25 mouse cellular contexts compared by ENCODE assay signal in genomic region chr11:62934795-62935514, GRCm38 (mm10). TPM values are rescaled to one million over a fixed set of nuclear protein-coding genes. Genes with fewer than 3 reads are reported as not detected.
DNase-seq lines count a peak whose midpoint lies in the region; ATAC-seq lines count a peak whose summit lies in the region.
"Had no signal": no experiment of that assay in that cellular context is flagged by ENCODE, and none has a peak within 500 bp of the region (broad histone marks: within the 10 kb centered on the region; RNA-seq: fewer than 3 reads in every experiment).

No protein-coding gene starts in this region.

- no peaks in the 10 kb centered on the region for H3K27me3 ChIP-seq in hindbrain, embryonic 16.5 days (replicated peaks; ENCODE audit: control insufficient read depth, insufficient read depth, low read length)
- H3K27me3 ChIP-seq: forebrain, embryonic 15.5 days; hindbrain, embryonic 15.5 days; limb, embryonic 13.5 days; stomach, embryonic 15.5 days had no signal

- ATAC-seq in hindbrain, embryonic 16.5 days = no peak
- ATAC-seq: forebrain, embryonic 15.5 days had no signal

- H3K4me2 ChIP-seq in hindbrain, embryonic 16.5 days (ENCODE audit: low read length) = no peak overlapping the region
- H3K4me2 ChIP-seq: forebrain, embryonic 15.5 days; hindbrain, embryonic 15.5 days; limb, embryonic 13.5 days; lung, embryonic 14.5 days; stomach, embryonic 15.5 days had no signal

- H3K4me1 ChIP-seq in hindbrain, embryonic 16.5 days (ENCODE audit: control insufficient read depth, insufficient read depth, low read depth, low read length) = no peaks in the 10 kb centered on the region
- H3K4me1 ChIP-seq: forebrain, embryonic 15.5 days; hindbrain, embryonic 15.5 days; stomach, embryonic 15.5 days had no signal

- WGBS in hindbrain, embryonic 16.5 days = 87% methylated on average over 11 of the region's 11 CpGs

- H3K9me3 ChIP-seq in hindbrain, embryonic 16.5 days (ENCODE audit: control insufficient read depth, low read length) = no peaks in the 10 kb centered on the region
- H3K9me3 ChIP-seq: forebrain, embryonic 15.5 days; hindbrain, embryonic 15.5 days; limb, embryonic 13.5 days; stomach, embryonic 15.5 days had no signal

- H3K36me3 ChIP-seq in hindbrain, embryonic 16.5 days (ENCODE audit: control insufficient read depth, insufficient read depth, low read length) = no peaks in the 10 kb centered on the region
- H3K36me3 ChIP-seq: forebrain, embryonic 15.5 days; hindbrain, embryonic 15.5 days; limb, embryonic 13.5 days; stomach, embryonic 15.5 days had no signal

- H3K4me3 ChIP-seq in hindbrain, embryonic 16.5 days (ENCODE audit: low read length) = no peak overlapping the region
- H3K4me3 ChIP-seq: forebrain, embryonic 15.5 days; hindbrain, embryonic 15.5 days; limb, embryonic 13.5 days; stomach, embryonic 15.5 days had no signal

- no peak overlapping the region for H3K9ac ChIP-seq in hindbrain, embryonic 16.5 days (ENCODE audit: low read depth, low read length)
- H3K9ac ChIP-seq: forebrain, embryonic 15.5 days; hindbrain, embryonic 15.5 days; limb, embryonic 13.5 days; lung, embryonic 14.5 days; stomach, embryonic 15.5 days had no signal

- DNase-seq in adrenal gland, postnatal 36 days = peak; percentile 7 to 9
- no peak for DNase-seq in adrenal gland, postnatal 4 days (ENCODE audit: low spot score in 2 of 2)
- peak; percentile 22 for DNase-seq in kidney, adult 9 months
- DNase-seq in kidney, adult 11 months = no peak
- peak; percentile 76 for DNase-seq in NIH3T3 (ENCODE audit: low read depth)
- peak; percentile 64 to 81 for DNase-seq in heart, adult 9 months (ENCODE audit: low spot score in 2 of 2)
- no peak for DNase-seq in Muller cell, postnatal 12 days (ENCODE audit: inconsistent ontology term)
- DNase-seq: cerebellum, adult 2 months; kidney, adult 18-20 months; kidney, postnatal 36 days; lung, embryonic 14.5 days; right cerebral cortex, adult 18-20 months; spleen, adult 18-20 months had no signal

- no peak overlapping the region for H3K27ac ChIP-seq in hindbrain, embryonic 16.5 days (ENCODE audit: low read depth, low read length)
- H3K27ac ChIP-seq: forebrain, embryonic 15.5 days; hindbrain, embryonic 15.5 days; limb, embryonic 13.5 days; stomach, embryonic 15.5 days had no signal

RNA-seq across cellular contexts. Expression of gene Cdrt4, which starts 16.0 kb away (rescaled TPM):
- not detected for total RNA-seq in adrenal gland, postnatal 36 days (2021)
- total RNA-seq in adrenal gland, postnatal 4 days (2021) = under 1 TPM in 1 of 2 experiments, not detected in 1; 0.73 TPM
- 0.23 TPM in 1 of 2 replicates, not detected in the other for polyA plus RNA-seq in hindbrain, embryonic 16.5 days (2015; fragmentation: Nextera tagmentation; extraction: Ambion mirVana)
- total RNA-seq: common myeloid progenitor, adult 5-6 weeks; layer of hippocampus, postnatal 10 days; left cerebral cortex, postnatal 10 days; megakaryocyte-erythroid progenitor cell, adult 5-6 weeks had no signal
- polyA plus RNA-seq: embryonic facial prominence, embryonic 11.5 days; forebrain, embryonic 15.5 days; hindbrain, embryonic 15.5 days; lung, embryonic 14.5 days; neural tube, embryonic 11.5 days; thymus, postnatal 0 days had no signal

RNA-seq across cellular contexts. Expression of gene Tvp23b, which starts 55.7 kb away (rescaled TPM):
- total RNA-seq in adrenal gland, postnatal 36 days (2021) = 10 to 100 TPM; 50.8 to 56.2 TPM
- total RNA-seq in adrenal gland, postnatal 4 days (2021) = 10 to 100 TPM; 34.4 to 41.1 TPM
- polyA plus RNA-seq in hindbrain, embryonic 16.5 days (2015; fragmentation: Nextera tagmentation; extraction: Ambion mirVana) = 59.0 and 60.3 TPM in 2 replicates

Comparison
In these comparisons a context has a peak if more than half of its experiments do, and no peak if none do; other contexts are left out.
1. DNase-seq: peak in adrenal gland, postnatal 36 days (2 of 2), kidney, adult 9 months (single experiment), NIH3T3 (single experiment) and heart, adult 9 months (2 of 2); none in adrenal gland, postnatal 4 days (0 of 2), kidney, adult 11 months (single experiment) and Muller cell, postnatal 12 days (single experiment).